Mouse (Mus musculus) adrenal gland, adult 18-20 months (tissue): ENCODE results near the gene Pitpnc1. TPM values are rescaled to one million over a fixed set of nuclear protein-coding genes. Genes with fewer than 3 reads are reported as not detected.

ENCODE experiments used
- DNase-seq, 2 experiments: peaks; one replicate each; pipeline ENCODE4 v3.0.0; 2021 to 2022; ENCODE audit warnings: low spot score in 2 of 2
- total RNA-seq, 2 experiments: library from RNA; stranded (reverse); gene quantifications; 1 replicate in 1 of 2; 2 replicates in 1 of 2; pipeline ENCODE4 v1.2.3; 2021

Gene Pitpnc1
- total RNA-seq, 2 experiments from 2014 or later = 13.3 to 16.1 TPM

DNA sequence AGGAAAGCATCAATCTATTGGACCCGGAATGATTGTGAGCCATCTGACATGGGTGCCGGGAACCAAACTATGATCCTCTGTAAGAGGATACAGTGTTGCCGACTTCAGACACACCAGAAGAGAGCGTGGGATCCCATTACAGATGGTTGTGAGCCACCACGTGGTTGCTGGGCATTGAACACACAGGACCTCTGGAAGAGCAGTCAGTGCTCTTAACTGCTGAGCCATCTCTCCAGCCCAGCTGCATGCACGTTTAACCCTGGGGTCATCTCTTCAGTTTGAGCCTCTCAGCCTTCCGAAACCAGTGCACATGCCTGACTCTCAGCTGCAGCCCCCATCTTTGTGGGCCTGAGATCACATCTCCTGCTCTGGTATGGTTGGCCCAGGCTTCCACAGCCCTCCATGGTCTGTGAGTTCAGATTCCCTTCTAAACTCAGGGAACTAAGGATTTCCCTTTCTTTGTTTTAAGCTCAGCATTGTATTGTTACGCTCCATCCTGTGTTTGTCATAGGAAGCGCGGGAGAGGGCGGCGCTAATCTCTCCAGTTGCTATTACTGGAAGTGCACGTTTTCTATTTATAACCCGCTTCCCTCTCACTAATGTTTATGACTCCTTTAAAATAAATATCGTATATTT is 135.5 kb downstream of the Pitpnc1 start:
- no peak for DNase-seq

DNA sequence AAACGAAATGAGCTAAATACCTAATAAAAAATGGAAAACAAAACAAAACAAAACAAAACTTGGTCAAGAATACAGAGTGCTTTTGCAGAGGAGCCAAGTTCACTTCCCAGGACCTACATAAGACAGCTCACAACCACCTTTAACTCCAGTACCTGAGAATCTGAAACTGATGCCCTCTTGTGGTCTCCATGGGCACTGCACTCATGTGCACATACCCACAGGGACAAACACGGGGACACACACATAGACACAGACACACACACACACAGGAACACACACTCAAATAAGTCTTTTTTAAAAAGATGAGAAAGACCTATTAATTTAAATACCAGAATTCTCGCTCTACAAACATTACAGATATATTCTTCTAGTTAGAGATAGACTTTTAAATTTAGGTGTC is 137.6 kb downstream of the Pitpnc1 start:
- no peak for DNase-seq

DNA sequence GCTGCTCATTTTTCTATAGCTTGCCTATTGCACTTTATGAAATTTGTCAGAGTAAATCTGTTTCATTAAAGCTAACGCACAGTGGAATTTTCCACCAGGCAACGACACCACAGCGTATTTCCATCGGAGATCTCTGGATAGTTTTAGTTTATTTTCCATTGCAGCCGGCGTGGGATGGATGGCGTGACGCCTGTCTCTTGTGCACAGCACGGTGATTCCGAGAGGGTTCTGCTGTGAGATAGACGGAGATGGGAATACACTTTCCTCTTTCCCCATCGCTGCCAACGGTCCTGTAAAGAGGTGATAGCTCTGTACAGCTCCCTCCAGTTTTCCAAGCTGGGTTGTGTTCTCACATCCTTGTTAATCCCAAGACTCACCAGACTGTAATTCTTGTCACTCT is 138.2 kb downstream of the Pitpnc1 start:
- DNase-seq = no peak

DNA sequence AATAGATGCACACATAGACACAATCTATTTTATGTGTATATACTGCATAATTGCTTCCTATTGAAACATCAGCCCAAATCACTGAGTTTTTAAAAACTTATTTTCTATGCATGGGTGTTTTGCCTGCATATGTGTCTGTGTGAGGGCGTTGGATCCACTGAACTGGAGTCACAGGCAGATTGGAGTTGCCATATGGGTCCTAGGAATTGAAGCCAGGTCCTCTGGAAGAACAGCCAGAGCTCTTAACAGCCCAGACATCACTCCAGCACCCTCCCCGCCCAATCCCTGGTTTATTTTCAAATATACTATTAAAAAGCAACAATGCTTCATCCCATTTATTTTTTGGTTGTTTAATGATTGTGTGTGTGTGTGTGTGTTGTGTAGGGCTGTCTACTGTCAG is 139.1 kb downstream of the Pitpnc1 start:
- DNase-seq = no peak

DNA sequence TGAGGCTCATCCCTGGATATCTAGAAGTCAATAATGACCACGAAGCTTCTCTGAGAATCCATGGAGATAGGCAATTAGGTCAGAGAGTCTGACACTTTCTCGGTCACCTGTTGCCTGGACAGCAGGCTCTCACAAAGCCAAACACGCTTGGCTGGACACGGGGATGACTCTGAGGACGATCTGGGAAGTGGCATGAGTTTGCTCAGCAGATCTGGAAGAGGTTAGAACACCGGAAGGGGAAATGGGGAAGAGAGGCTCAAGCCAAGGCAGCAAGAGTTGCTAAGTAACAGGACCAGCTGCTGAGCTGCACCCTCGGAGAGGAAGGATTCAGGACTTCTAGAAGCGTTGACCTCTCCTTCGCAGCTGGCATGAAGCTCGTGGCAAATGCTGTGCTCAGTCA is 143.2 kb downstream of the Pitpnc1 start:
- DNase-seq = no peak

DNA sequence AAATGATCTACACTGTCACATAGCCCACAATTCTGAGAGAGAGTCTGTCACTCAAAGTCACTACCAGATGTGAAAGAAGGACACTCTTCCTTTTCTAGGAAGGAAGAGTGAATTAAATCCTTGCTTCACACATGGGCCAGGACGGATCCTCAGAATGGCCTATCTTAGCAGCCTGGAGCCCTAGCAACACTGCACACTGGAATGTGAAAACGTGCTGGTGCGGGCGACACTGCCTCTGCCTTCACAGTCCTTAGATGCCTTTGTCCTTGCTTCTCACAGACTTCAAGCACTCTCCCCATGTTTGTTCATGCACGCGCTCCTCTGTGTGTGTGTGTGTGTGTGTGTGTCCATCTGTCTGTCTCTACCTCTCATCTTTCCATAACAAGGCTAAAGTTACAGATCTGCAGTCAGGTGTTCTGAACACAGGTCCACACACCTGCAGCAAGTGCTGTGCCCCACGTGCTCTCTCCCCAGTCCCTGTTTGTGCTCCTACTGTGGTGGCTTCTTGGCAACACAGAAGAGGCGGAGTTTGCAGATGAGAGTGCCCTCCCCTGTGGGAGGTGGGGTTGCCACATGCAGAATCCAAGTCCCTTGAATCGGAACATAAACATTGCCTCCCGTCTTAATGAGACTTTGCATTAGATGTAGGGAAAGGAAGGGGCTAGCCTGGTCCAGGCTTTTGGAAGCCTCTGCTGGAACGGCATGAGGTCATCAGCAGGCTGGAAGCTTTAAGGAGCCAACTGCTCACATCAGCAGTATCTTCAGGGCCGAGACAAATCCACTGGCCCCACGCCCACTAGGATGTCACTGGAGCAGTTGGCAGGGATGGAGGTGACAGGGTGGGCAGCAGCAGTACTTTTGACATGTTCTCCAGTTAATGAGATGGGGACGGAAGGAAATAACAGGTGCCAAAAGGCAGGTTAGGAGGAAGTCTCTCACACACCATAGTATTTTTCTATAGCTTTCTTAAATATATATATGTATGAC is 144.5 kb downstream of the Pitpnc1 start:
- DNase-seq = no peak

DNA sequence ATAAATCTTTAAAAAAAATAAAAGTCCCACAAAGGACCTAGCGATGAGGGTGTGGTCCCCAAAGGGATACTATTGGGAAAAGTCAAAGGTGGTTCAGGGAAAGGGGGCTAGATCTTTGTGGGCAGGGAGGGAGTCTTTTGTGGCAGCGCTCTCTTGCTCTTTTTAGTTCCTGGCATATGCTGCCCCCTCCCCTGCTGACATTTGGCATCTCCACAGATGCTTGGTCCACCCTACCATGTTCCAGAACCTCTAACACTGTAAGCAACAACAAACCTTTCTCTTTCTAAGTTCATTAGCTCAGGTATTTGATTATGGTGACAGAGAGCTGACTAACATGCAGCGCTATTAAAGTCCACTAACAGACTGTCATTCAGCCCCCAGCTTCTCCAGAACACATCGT is 145.3 kb downstream of the Pitpnc1 start:
- no peak for DNase-seq

DNA sequence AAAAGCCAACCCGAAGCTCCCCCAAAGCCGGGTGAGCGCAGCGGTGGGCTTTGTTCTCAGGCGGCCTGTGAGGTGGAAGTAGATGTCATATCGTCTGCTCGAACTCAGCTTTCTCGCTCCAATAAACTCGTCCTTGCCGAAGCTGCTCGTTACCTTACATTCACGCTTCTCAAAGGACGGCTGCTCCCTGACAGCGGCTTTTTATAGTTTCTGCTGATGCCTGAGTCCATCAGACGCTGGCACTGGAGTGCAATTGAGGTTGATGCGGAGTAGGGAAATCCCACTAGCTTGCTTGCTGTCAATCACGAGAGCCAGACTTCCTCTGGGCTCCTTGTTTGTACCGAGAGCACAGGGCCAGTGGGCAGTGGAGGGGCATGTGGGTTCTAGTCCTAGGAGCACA is 147.3 kb downstream of the Pitpnc1 start:
- DNase-seq = no peak

DNA sequence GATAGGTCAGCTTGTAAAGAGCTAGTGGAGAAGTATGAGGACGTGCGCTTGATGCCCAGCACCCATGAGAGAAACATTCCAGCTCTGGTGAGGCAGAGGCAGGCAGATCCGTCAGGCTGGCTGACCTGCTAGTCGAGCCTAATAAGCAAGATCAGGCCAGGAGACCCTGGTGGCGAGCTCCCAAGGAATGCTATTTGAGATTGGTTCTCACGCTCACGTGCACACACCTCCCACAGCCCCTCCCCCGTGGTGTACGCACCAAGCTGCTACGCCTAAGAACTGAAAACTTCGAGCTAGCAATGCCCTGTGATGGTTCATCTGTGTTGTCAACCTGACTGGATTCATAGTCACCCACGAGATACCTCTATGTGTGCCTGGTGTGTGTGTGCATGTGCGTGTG is 148.3 kb downstream of the Pitpnc1 start:
- no peak for DNase-seq

DNA sequence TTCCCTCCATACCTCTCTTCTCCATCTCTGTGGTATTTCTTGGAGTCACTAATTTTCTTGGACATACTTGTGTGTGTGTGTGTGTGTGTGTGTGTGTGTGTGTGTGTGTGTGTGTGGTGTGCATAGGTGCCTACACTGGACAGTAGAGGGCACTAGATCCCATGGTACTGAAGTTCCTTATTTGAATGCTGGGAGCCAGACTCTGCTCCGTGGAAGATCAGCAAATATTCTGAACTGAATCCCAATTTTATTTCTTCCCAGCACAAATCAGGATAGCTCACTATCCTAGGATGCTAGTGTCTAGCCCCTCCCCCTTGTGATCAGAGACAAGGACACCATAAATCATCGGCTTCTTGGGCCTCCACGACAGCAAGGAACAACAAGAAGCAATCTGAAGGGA is 148.7 kb downstream of the Pitpnc1 start:
- no peak for DNase-seq

DNA sequence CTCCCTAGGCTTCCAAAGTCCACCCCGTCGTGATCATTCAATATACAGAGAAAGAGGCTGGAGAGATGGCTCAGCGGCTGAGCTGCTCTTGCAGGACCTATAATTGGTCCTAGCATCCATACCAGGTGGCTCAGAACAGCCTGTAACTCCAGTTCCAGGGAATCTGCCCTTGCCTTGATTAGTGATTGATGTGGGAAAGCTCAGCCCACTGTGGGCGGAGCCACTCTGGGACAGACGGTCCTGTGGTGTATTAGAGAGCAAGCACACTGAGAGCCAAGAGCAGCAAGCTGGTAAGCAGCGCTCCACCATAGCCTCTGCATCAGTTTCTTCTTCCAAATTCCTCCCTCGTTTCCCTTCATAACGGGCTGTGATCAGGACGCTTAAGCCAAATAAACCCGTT is 150.6 kb downstream of the Pitpnc1 start:
- DNase-seq = no peak

DNA sequence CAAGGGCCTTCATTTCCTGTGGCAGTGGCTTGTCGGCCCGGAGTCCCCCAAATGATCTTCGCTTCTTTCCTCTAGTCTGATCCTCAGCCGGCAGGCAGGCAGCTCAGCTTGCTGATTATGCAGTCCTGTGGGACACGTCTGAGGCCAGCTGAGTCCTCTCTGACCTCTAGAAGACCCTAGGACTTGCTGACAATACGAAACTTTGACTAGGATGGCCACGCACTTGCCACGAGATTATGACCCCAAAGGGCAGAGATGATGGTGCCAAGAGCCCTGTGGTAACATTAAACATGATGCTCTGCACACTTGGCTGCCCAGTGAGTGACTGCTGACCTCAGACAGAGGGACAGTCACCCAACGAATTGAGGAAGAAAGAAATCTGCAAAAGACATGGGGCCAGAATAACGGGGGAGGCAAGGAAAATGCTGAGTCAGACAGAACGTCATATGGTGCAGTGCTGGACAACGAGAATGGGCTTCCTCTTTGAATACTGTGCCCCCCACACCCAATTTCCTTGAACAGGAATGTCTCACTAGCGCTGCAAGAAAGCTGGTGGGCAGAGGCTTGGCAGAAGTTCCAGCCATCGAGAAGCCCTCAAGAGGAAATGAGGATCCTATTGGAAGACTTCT is 152.7 kb downstream of the Pitpnc1 start:
- DNase-seq = no peak

DNA sequence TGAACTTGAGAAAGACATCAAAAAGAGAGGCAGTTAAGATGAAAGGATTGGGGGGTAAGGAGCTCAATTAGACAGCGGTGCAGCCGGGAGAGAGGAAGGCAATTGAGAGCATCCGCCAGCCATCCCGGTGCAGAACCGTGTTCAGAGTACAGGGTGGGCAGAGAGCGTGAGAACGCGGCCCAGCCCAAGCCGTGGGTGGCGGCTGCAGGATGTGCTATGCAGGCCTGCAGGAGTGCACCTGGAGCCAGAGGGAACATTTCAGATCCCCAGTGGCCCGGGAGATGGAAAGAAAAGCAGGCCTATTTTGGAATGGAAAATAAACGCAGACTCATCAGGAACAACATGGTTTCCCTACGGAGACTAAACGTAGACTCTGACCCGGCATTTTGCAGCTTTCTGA is 155.0 kb downstream of the Pitpnc1 start:
- DNase-seq = no peak

DNA sequence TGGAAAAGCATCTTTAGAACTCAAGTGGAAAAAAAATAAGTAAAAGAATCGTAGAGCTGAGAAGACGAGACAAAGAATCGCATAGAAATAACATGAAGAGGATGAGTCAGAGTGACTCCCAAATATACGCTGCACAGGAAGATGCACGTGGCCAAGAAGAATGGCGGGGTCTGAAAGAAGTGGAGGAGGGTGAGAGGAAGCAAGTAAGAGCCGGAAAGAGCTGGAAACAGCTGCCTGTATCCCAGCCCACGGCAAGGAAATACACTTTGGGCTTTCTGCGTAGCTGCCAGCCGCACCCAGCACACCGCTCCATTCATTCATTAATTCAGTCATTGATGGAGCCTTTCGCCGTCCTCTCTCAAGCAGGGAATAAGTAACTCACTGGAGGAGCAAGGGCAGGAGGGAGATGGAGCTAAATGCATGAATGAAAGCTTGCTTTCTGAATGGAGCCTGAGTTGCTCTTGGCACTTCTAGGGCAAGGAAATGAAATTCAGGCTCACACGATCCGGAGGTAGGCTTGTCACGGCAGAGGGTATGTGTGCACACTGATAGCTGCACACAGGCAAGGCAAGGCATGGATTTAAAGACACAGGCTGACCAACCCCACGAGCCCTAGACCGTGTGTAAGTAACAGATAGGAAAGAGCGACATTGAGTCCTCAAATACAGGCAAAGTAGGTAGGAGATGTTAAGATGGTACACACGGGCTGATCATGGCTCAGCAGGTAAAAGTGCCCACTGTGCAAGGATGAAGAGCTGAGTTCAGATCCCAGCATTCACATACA is 160.0 kb downstream of the Pitpnc1 start:
- DNase-seq = no peak

DNA sequence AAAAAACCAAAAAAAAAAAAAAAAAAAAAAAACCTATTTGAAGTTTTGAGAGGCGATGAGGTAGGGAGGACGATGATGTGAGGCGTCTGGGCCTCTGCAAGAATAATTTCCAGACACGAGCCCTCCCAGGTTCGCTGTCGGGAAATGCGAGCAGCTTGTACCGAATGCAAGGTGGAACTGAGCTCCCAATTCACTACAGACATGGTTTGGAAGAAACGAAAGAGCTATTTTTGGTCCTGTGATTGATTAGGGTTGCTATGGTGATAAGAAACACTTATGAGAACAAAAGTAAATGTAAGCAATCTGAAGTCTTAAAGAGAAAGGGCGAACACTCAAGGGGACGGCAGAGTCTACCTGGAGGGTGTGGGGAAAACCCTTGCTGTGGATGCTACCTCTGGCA is 164.3 kb downstream of the Pitpnc1 start:
- no peak for DNase-seq

DNA sequence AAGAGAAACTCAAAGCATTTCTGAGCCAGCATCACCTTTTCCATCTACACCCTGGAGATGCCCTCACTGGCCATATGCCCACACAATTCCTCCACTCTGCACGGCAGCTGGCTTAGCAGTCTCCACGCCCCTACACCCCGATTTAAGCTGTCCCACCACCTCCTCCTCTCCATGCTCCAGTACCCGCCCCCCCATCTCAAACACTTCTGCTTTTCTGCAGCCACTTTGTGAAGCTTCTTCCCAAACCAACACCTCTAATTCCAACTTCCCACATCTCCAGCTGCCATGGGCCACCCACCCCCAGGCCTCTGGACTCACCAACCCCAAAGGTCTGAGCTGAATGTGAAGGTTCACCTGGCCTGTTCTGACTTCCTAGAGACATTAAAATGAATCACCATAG is 168.4 kb downstream of the Pitpnc1 start:
- no peak for DNase-seq

DNA sequence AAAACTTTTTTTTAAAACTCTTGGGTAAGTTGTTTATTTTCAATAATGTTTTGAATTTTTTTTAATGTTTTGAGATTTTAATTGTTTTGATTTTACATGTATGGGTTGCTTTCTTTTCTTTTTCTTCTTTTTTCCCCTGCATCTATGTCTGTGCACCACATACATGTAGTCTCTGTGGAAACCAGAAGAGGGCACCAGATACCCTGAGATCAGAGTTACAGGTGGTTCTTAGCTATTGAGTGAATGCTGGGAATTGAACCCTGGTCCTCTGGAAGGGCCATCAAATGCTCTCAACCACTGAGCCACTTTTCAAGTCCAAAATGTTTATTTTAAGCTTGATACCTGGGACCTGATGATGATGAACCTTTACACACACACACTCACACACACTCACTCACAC is 170.3 kb downstream of the Pitpnc1 start:
- DNase-seq = no peak

DNA sequence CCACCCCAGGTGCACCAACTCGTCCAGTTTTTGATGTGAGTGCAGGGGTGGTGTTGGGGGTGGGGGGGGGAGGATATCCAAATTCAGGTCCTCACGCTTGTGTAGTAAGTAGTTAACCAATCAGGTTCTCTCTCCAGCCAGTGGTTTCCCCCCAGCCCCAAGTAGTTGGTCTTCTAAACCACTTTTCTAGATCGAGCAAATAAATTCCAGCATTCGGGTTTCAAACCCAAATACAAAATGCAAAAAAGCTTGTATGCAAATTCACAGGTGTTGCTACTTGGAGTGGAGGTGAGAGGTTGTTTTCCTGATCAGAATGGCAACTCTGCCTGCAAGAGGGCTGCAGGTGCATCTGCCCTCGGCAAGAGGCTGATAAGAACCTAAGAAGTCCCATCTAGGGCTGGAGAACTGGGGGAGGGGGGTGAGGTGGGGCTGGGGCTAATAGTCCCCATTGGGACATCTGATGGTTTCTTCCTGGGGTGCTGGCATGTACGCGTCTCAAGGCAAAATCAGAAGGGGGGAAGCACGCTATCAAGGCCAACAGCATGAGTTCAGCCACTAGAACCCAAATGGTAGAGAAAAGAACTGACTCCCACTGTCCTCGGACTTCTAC is 170.9 kb downstream of the Pitpnc1 start:
- DNase-seq = no peak

DNA sequence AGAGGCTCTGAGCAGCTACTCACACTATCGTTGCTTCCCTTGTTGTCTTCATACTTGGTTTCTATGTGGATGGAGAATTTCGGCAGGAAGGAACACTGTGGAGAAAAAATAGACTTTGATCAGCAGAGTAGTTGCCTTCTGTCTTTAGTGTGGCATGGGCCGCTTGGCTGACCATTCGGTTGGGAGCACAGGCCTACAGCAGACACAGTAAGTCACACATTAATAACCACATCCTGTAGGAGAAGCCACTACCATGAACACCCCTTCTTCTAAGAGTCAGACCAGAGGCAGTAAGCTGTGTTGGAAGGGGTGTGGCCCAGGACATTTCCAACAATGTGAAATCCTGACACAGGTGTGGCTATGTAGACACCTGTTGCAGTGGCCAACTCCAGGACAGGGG is 174.3 kb downstream of the Pitpnc1 start:
- DNase-seq = no peak

DNA sequence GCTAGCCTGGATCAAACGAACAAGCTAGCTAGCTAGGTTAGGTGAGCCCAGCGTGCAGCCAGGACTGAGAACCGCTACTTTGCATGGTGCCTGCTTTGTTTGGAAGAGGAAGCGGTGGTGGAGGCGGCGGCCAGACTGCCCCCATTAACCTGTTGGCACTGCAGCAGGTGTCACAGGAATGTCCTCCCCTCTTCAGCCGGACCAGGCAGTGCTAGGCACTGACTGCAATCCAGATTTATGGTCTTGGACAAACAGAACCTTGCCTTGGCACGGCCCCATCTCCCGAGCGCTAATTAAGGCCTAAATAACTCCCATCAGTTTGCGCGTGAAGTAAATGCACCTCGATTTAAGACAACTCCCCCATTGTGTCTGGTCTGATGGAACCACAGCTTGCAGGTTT is 178.5 kb downstream of the Pitpnc1 start:
- no peak for DNase-seq

DNA sequence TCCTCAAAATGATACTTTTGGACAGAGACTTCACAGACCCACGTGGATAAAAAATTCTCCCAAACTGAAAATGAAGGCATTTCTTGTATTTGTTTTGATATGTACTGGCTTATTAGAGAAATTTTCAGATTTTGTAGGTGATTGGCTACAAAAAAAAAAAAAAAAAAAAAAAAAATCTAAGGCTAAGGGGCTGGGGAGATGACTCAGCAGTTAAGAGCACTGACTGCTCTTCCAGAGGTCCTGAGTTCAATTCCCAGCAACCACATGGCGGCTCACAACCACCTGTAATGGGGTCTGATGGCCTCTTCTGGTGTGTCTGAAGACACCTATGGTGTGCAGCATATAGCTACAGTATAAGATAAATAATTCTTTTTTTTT is 182.3 kb downstream of the Pitpnc1 start:
- DNase-seq = no peak
